Mouse (Mus musculus) gastrocnemius, adult 2 months (tissue): ENCODE data around the gene Frs2. TPM values are rescaled to one million over a fixed set of nuclear protein-coding genes. Genes with fewer than 3 reads are reported as not detected.
"Not testable (repeated sequence)": the region's sequence is repeated elsewhere in the genome, so short reads cannot be mapped to it uniquely, and the experiment has no call there.

ENCODE experiments used
- DNase-seq: peaks from one replicate; pipeline ENCODE4 v3.0.0; 2022
- H3K27ac ChIP-seq: fragments of 200-600 bp; 2 replicates; pipeline ENCODE4 v1.8.1; 2022; ENCODE audit warnings: mild to moderate bottlenecking
- H3K4me3 ChIP-seq: fragments of 200-600 bp; 2 replicates; pipeline ENCODE4 v1.8.1; 2022; ENCODE audit warnings: mild to moderate bottlenecking, moderate library complexity
- CTCF ChIP-seq: fragments of 200-600 bp; IDR thresholded peaks from 2 replicates; pipeline ENCODE4 v1.8.1; 2022; ENCODE audit warnings: antibody characterized with exemption, mild to moderate bottlenecking, moderate library complexity
- intact Hi-C: fragments of 180-260 bp; cut with DNase I; formaldehyde crosslinking; loops from one replicate; pipeline ENCODE4 v1.15.1; 2025
- total RNA-seq, 2 experiments: library from RNA; stranded (reverse); gene quantifications; 2 replicates each; pipeline ENCODE4 v1.2.3; 2021

Gene Frs2
- total RNA-seq, 2 experiments from 2014 or later = 8.1 to 11.5 TPM

- Histone ChIP-seq H3K4me3 (no peak overlapping the region), H3K27ac (no peak overlapping the region)
- no peak for DNase-seq
- no peak for TF ChIP-seq CTCF
- intact Hi-C loops = no loop called here
These were observed 106.0 kb downstream of the Frs2 start for GRCm38 (mm10) chr10:117042295-117042694.

DNA sequence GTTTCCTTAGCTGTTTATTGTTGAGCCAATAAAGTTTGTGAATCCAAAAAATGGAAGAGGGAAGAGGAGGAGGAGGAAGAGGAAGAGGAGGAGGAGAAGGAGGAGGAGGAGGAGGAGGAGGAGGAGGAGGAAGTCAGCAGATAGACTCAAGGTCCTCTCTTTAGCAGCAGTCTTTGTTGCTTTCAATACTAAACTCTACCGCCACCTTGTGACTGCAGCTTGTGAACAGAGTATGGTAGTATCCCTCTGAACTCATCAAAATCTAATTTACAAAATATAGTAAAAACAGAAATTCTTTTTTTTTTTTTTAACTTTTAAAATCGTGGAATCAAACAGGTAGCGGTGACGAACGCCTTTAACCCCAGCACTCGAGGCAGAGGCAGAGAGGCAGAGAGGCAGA lies 108.0 kb downstream of the Frs2 start:
- intact Hi-C loops = no loop called here

GRCm38 (mm10) chr10:117033785-117034184 lies 114.5 kb downstream of the Frs2 start:
- Histone ChIP-seq H3K4me3 (peak overlapping the region; percentile 28), H3K27ac (peak overlapping the region; percentile 64)
- peak; percentile 90 for DNase-seq
- TF ChIP-seq CTCF = peak; percentile 87
- intact Hi-C loops = loop anchor here (5.0 kb wide), 3 partner anchors 36 to 86 kb away; no protein-coding TSS in a partner anchor

More for the DNA sequence above, 108.0 kb downstream of the Frs2 start:
- Histone ChIP-seq H3K4me3 (no peak overlapping the region), H3K27ac (no peak overlapping the region)
- DNase-seq = no peak
- TF ChIP-seq CTCF = peak; percentile 44

GRCm38 (mm10) chr10:117031160-117031559 lies 117.2 kb downstream of the Frs2 start:
- no peak overlapping the region for H3K4me3 ChIP-seq
- DNase-seq = no peak
- TF ChIP-seq CTCF = no peak
- intact Hi-C loops = loop anchor here (5.0 kb wide), 3 partner anchors 34 to 84 kb away; no protein-coding TSS in a partner anchor
- H3K27ac ChIP-seq = no peak overlapping the region

DNA sequence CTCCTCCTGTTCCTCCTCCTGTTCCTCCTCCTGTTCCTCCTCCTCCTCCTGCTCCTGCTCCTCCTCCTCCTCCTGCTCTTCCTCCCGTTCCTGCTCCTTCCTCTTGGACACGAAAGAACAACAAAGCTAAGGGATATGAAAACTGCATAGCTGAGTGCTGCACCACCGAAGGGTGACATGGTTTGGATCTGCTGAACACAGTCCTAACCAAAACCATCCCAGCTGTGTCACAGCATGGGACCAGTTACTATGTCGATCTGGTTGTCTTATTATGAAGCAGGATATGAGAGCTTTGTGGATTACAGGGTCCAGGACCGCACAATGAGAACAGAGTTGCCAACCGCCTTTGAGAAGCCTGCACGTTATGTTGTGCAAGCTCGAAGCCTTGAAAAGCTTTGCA lies 122.2 kb downstream of the Frs2 start:
- no peak for DNase-seq
- TF ChIP-seq CTCF = no peak
- Histone ChIP-seq H3K27ac (no peak overlapping the region), H3K4me3 (no peak overlapping the region)
- intact Hi-C loops = no loop called here

DNA sequence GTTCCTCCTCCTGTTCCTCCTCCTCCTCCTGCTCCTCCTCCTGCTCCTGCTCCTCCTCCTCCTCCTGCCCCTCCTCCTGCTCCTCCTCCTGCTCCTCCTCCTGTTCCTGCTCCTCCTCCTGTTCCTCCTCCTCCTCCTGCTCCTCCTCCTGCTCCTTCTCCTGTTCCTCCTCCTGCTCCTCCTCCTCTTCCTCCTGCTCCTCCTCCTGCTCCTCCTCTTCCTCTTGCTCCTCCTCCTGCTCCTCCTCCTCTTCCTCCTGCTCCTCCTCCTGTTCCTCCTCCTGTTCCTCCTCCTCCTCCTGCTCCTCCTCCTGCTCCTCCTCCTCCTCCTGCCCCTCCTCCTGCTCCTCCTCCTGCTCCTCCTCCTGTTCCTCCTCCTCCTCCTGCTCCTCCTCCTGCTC lies 122.6 kb downstream of the Frs2 start:
- H3K4me3 ChIP-seq, DNase-seq, H3K27ac ChIP-seq, intact Hi-C loops: not testable (repeated sequence)

GRCm38 (mm10) chr10:117023693-117024092 lies 124.6 kb downstream of the Frs2 start:
- DNase-seq = no peak
- Histone ChIP-seq H3K27ac (no peak overlapping the region), H3K4me3 (peak overlapping the region; percentile 47)
- no peak for TF ChIP-seq CTCF
- intact Hi-C loops = no loop called here

- intact Hi-C loops = loop anchor here (2.0 kb wide), 1 partner anchor 24 kb away; no protein-coding TSS in a partner anchor
- Histone ChIP-seq H3K4me3 (no peak overlapping the region), H3K27ac (peak overlapping the region; percentile 78)
- no peak for TF ChIP-seq CTCF
- DNase-seq = peak; percentile 91
These were observed 127.1 kb downstream of the Frs2 start for GRCm38 (mm10) chr10:117021020-117021754.

Other genes with a start within 250 kb of the Frs2 start
- 10 to 100 TPM; 26.2 to 39.2 TPM for gene Rab3ip, start 197.8 kb downstream of the Frs2 start, total RNA-seq
- not detected for gene Gm10271, start 175.9 kb downstream of the Frs2 start, total RNA-seq
- gene Best3, start 162.2 kb downstream of the Frs2 start, total RNA-seq = 10 to 100 TPM; 17.7 to 34.1 TPM
- gene Lrrc10, start 103.2 kb downstream of the Frs2 start, total RNA-seq = under 1 TPM in 1 of 2 experiments, not detected in 1; 0.17 TPM
- 100 to 1,000 TPM; 112 to 125 TPM for gene Cct2, start 84.7 kb downstream of the Frs2 start, total RNA-seq
- 10 to 100 TPM; 16.9 to 17.1 TPM for gene Yeats4, start 76.0 kb upstream of the Frs2 start, total RNA-seq
- not detected for gene 9530003J23Rik, start 90.2 kb upstream of the Frs2 start, total RNA-seq
- gene Lyz2, start 133.8 kb upstream of the Frs2 start, total RNA-seq = 10 to 100 TPM; 30.6 to 45.9 TPM
- 1 to 10 TPM; 3.7 to 6.3 TPM for gene Lyz1, start 144.3 kb upstream of the Frs2 start, total RNA-seq
- gene Cpsf6, start 231.5 kb upstream of the Frs2 start, total RNA-seq = 10 to 100 TPM; 21.8 to 26.0 TPM